Mouse (Mus musculus): ENCODE data around the gene Gm20696.

Gm20696 gene

DNA sequence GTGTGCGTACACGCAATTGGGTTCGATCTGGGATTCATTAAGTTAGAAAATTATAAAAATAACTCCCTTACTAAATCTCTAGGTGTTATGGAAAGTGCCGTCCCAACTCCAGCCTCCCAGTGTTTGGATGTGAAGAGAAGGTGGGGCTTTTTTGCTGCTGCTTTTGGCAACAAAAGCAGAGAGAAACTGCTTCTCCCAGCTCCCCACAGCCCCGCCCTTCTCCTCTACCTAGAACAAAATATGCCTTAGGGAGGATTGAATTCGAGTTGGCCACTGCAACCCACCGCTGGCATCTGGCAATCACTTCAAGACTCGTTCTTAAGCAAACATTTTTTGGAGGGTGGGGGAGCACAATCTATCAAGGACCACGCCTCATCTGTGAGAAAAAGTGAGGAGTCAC lies 191.6 kb downstream of the Gm20696 start:
- no peak for DNase-seq

DNA sequence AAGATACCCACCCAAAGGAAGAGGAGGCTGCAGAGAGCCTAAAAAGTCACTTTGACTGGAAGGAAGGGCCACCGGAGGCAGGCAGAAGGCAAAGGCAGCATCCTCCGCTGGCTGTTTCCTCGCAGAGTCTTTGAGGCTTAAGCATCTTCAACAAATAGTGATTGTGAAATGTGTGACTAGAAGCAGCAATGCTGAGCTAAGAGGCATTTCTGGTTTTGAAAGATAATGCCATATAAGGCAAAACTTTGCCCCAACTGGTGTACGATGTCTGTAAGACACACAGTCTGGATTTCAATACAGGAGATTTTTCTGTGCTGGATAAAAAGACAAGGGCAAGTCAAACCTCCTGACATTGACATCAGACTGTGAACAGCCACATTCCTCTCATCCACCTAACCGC lies 195.7 kb downstream of the Gm20696 start:
- no peak for DNase-seq

DNA sequence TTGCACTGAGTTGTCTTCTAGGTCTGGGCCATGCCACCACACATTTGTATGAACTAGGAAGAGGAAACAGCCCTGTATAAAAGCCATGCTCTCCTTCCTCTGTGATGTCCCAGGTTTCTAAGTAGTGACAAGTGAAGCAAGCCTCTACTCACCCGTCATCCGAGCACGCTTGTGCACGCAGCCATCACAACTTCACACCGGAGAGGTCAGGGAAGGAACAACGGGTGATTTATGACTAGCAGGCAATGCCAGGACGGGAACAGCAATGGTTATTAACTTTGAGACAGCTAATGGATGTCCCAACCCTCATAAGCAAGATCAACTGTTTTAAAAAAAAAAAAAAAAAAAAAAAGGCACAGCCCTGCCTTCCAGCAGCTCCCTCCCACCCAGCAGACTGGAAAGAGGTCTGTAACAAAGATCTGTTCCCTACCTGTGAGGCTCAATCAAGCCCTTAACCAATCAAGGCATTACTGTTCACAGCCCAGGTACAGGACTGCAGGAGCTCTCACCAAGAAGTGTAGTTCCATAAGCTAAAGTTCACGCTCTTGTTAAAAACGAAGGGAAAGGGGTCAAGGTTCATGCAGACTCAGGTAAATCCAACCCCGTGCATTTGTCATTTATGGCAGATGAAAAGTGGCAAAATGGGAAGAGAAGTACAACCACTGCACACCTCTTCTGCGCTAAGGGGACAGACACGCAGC lies 197.3 kb downstream of the Gm20696 start:
- no peak for DNase-seq

DNA sequence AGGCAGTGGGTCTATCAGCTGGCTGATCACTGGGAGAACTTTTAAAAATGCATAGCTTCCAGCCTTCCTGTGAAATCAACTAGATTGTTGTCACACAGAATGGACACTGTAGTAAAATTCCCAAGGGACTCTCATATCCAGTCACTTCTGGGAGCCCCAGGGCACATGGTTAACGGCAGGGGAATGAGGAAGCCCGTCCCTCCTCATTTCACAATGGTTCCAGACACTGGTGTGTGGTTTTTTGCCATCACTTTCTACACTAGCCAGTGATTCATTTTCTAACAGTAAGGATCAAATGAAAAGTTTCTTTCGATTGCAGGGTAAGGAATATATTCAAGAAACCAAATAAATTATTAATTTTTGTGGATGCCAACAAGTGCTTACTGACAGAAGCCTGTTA lies 198.8 kb downstream of the Gm20696 start:
- DNase-seq: no peak

DNA sequence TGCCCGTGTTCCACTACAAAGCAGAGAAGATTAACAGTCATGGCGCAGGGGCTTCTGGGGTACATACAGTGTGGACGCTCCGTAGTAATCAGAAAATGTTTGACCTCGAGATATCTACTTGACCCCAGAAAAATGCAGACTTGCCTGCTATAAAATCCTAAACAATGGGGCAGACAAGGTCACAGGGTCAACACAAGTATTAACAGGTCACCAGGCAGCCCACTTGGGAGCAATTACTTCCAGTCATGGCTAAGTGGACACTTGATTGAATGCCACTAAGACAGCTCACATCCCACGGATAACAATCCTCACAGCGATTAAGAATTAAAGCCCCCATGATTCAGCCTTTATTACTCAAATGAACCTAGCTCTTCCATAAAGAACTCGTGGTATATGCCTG lies 199.5 kb downstream of the Gm20696 start:
- DNase-seq: no peak

DNA sequence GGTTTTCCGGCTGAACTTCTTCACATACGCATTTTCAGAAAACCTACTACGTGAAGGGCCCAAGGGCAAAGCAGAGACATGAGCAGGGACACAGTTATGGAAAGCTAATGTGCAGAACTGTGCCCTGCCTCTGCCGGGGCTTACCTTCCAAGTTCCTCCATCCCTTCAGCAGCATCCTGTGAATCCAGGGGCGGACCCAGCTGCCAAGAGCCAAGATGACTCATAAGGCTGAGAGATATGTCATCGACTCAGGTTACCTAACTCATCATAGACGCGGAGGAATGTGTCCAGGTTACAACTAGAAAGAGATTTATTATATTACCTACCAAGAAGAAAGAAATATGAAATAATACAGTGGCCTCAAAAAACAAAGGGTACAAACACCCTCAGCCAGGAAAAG lies 200.2 kb downstream of the Gm20696 start:
- DNase-seq: no peak

DNA sequence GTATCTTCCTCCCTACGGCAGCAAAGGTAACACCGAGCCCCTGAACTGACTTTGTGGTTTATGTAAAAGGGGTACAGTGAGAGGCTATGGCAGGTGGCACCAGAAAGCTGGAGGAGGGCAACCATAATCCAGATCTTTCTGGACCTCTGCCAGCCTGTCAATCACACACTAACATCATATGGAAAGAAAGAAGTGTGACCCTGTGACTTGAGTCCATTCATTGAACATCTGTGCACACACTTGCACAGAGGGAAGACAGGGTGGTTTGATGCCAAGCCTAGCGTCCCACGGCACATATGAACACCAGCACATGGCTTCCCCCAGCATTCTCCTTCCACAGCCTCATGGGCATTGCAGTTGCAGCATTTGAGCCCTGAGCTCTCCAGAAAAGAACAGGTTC lies 202.1 kb downstream of the Gm20696 start:
- peak; percentile 23 for DNase-seq

DNA sequence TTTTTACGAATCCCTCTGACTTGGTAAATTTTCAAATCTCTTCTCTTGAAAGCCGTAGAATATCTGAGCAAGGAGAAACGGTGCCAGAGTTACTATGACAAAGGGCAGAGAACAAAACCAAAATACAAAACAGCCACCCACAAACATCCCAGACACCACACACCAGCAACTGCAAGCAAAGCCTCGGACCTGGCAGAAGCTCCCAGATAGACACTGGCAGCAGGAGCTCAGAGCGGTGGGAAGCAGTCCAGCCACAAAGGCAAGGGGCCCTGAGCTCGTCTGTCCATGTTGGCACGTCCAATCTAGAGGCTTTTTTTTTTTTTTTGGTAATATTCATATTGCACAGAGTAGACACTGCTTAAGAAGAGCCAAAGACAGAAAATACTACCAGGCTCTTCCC lies 202.7 kb downstream of the Gm20696 start:
- DNase-seq: no peak

DNA sequence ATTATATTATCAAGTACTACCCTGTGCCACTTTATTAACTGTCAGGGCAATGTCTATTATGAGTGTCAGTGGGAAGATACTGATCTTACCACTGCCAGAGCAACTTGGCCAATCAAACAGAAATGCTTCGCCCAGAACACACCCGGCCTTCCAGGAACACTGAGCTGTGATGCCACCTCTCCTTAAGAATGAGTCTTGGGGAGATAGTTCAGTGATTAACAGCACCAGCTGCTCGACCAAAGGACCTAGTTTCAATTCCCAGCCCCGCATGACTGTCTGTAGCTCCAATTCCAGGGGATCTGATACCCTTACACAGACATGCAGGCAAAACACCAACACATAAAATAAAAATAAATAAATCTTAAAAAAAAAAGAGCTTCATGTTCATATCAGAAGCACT lies 207.8 kb downstream of the Gm20696 start:
- no peak for DNase-seq

DNA sequence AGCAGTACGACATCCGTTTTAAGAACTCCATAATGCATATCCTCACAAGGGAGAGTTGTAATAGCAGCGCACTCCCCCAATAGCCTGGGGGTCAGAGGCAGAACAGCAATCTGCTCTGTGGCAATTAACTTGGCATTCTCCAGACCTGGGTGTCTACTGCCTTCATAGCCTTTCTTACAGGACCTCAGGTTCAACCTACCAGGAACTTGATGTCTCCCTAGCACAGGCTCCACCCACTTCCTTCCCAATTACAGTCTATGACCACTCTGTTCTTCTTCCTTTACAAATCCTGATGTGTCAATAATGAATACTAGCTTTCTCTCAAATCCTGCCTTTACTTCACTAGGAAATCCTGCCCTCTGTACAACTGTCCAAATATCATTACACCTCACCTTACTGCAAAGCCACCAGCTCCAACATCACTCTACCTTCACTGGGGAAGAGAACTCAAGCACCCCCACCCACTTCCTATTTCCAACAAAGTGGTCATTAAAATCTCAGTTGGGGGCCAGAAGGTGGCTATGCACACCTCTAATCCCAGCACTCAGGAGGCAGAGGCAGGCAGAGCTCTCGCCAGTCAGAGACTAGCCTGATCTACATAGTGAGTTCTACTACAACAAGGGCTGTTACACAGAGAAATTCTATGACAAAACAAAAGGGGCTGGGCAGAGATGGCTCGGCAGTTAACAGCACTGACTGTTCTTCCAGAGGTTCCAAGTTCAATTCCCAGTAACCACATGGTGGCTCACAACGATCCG lies 212.7 kb downstream of the Gm20696 start:
- DNase-seq: no peak

DNA sequence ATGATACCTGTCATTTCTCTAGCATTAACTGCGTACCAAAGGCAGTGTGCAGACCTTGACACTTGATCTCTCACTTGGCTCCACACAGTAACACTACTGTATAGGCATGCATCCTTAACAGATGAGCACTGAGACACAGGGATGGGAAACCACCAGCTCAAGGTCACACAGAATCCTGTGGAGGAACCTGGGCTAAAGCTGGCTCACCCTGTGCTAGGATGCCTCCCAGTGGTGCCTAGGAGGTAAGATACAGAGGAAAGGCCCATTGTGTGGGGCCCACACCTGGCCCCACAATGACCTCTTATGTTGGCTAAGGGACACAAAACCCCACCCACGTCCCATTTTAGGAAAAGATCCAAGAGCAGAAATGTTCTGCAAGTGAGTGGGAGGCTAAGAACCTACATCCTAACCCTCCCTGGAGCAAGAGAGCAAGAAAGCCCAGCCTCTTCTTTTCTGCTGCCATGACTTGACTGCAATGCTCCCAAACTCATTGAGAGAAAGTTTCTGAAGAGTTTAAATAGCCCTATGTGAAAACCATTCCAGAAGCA lies 213.9 kb downstream of the Gm20696 start:
- DNase-seq: peak; percentile 57

DNA sequence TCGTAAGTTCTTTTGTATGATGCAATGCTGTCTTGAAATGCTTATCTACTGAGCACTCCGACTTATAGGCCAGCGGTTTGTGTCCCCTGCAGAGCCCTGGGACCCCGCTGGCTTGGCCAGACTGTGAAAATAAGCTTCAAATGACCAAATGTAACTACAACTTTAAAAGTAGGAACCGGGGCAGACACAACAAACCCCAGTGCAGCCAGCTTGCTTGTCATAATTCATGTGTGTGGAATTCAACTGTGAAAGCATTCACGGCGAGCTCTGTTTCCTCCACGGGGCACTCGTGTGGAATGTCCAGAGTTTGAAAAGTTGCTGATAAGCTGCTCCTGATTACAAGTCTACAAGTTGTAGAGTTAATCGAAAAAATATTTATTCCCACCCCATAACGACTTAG lies 215.1 kb downstream of the Gm20696 start:
- no peak for DNase-seq

DNA sequence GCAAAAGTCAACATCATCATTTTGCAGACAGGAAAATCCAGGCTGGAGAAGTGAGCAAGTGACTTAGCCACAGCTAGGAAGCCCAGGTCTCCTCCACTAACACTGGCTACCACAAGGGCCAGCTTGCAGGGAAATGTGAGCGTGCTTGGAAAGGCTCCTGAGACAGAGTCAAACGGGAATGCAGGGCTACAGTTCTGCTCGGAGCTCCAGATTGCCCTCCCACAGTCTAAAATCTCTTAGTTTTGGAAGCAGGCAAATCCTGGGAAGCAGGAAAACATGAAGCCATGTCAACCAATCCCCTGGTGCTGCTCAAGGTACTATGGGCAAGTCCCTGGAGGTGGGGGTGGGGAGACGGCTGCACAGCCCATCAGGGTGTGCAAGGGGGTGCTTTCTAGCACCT lies 219.2 kb downstream of the Gm20696 start:
- no peak for DNase-seq

DNA sequence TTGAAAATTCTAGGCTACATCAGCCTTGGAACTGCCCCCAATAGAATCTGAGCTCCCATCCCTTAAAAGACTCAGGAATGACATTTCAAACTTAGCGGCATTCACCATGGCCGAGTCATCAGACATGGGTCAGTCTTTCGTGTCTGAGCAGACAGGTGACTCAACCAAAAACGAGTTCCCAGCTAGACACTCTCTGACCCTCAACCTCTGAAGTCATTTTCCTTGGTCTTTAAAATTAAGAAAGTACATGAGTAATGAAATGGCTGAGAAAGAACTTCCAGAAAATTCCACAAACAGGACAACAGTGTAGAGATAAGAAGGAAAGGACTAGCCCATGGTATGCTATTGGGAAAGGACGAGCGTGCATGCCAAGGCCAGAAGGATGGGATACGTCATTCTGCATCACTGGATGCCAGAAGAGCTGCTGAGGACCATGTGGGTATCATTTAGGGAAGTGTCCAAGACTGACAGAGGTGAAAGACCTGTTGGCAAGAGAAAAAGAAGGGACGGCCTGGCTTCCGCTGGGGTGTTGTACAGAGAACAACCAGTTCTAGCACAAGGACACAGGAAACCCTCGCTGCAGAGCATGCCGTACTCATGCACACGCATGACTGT lies 219.7 kb downstream of the Gm20696 start:
- DNase-seq: no peak

DNA sequence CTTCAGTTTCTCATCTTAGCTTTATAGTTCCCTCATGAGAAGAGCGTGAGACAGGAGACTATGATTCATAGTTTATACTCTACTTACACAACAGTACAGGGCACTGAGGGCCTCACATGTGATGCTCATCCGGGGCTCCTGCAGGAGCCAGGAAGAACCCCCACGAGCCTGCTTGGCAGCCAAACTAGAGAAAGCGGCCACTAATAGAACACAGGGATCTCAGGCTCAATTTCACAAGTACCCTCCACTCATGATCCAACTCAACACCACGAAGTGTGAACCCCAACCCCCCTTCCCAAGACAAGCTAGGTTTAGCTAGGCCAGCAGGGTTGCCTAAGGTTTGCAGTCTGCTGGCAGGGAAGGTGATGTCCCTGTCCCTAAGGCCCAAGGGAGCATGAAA lies 223.1 kb downstream of the Gm20696 start:
- DNase-seq: no peak

DNA sequence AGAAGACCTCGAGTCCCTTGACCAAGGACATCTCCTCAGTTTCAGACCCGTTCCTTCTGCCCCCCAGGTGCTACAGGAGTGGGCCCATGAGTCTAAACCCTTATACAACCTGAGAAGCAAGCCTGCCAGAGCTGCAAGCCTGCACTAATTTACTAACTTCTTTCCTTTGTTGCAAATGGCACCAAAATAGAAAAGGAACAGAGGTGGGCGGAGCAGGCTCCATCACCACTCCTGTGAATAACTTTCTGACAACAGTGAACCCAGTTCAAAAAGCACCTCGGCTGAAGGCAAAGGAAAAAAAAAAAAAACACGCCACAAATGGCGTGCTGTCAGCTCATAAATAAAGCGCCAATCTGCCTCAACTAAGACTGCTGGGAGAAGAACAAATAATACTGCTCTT lies 225.5 kb downstream of the Gm20696 start:
- no peak for DNase-seq

DNA sequence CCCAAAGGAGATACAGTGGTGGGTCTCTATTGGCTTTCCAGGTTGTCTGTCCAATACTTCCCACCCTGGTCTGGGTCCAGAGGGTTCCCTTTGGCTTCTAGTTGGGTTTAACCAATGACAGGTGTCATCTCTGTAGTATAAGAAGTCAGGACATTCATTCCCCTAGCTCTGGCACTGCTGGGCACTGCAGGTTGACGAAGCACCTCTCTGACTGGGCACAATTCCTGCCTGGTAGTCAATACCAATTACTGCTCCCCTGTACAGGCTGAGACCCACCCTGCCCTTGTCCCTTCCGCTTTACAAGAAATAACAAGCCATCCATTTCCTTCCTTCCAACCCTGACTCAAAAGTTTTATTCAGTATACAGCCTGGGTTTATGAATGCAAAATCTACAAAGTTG lies 226.0 kb downstream of the Gm20696 start:
- no peak for DNase-seq

DNA sequence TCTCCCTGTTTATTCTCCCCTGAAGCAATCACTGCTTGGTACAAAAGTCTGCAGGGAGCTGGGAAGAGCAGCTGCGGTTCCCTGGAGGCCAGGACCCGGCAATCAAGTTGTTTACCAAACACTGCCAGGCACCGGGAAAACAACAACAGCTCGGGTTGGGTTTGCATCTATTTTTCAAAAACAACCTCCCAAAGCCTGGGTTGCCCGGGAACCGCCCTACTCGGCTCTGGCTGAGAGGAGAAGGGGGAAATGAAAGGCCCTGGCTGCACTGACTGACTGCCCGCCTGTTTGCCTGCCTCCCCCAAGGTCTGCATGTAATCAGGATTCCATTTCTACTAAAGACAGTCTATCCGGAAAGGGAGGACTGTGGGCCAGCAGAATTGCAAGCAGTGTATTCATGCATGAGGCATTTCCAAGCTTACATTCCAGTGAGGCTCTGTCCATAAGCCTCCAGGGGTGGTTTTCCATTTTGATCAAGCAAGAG lies 226.7 kb downstream of the Gm20696 start:
- no peak for DNase-seq

DNA sequence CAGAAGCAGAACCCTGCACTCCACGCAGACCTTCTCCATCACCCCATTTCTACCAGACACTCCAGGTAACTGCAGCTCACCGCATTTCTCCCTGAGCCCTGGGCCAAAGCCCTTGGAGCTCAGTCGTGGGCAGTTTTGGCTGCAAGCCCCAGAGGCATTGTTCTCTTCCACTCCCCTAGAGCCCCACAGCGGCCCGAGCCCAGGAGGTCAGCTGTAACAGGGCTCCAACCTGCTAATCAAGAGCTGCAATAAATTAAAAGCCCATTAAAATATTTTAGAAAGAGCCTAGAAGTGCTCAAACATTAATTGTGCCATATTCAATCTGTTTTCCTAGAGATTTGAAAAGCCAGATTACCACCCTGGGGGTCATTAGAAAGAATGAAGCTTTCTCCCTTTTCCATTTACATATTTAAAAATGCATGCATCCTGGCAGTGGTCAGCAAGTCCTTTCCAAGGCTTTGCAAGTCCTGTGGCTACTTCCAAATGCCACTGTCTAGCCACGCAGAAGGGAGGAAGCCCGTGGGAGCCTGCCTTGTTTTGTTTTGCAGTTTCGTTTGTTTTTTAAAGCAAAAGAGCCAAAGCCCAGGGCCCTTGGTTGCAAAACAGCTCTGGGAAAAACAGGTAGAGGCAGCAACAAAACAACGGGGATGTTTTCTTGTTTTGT lies 227.3 kb downstream of the Gm20696 start:
- no peak for DNase-seq

DNA sequence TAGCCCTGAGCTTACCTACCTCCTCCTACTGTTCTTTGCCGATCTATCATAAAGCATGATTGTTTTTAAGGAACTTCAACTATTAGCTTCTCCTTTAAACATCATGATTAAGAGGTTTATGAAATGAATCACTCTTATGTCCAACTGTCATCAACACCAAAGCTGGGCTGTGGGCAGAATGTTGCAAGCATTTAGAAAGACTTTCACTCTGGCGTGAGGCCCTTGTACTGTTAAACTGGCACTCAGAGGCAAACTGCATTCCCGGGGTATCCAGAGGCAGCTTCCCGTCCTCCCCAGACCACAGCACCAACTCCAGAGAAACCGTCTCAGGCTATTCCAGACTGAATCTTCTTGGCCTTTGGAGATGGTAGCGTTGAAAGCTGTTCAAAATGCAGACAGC lies 230.2 kb downstream of the Gm20696 start:
- DNase-seq: no peak

DNA sequence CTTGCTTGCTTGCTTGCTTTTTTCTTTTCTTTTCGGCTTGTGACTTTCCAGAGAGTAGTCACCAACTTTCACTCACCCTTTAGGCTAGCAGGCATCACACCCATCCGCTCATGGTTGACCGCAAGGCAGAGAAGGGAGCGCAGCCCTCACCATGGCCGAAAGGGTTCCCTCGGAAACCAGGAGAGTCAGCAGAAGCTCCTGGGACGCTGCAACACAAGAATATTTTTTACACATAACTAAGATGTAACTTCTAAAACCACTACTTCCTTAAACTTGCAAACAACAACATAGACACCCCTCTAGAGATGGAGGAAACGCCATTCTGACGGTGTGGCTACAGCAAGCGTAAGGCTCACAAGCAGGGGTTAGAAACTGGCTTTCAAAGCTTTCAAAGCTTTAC lies 231.5 kb downstream of the Gm20696 start:
- peak; percentile 38 for DNase-seq

DNA sequence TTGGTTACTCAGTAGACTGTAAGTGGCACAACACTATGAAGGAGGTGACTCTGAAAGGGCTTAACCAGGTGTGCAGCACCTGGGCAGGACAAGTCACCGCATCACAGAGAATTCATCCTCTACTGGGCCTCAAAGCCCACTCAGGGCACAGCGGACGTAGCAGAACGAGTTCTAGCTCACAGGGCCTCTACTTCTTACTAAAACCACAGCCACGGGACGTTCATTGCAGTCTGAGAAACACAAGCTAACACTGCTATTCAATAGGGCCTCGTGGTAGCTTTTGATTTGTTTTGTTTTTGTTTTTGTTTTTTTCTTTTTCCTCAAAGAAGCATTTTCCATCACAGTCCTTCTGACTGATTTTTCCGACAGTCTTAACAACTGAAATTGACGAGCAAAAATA lies 233.6 kb downstream of the Gm20696 start:
- peak; percentile 43 for DNase-seq

DNA sequence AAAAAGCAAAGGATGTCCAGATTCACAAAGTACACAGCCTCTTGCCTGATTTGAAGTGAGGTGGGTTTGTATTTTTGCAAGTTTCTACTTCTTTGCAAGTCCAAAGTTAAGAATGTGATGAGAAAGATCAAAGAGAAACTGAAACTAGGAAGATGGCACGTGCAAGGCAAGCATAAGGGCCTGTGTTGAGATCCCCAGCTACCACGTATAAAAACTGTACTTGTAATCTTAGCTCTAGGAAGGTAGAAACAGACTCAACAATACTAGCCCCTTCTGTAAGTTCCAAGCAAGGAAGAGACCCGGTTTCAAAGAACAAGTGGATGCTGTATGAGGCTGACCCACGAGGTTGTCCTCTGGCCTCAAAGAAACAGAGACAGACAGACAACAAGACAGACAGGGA lies 234.7 kb downstream of the Gm20696 start:
- DNase-seq: no peak
